Mouse (Mus musculus) bone marrow macrophage, adult 2 months (primary cell): Measurements from ENCODE around the gene Oser1.

Experiments used
- CTCF ChIP-seq: IDR thresholded peaks from 2 replicates; pipeline ENCODE4 v1.5.1; 2012; ENCODE audit warnings: low read depth, mild to moderate bottlenecking, low read length, moderate library complexity
- POLR2A ChIP-seq: IDR thresholded peaks from 2 replicates; pipeline ENCODE4 v1.6.1; 2012; ENCODE audit warnings: mild to moderate bottlenecking, low read depth, low read length, borderline replicate concordance

DNA sequence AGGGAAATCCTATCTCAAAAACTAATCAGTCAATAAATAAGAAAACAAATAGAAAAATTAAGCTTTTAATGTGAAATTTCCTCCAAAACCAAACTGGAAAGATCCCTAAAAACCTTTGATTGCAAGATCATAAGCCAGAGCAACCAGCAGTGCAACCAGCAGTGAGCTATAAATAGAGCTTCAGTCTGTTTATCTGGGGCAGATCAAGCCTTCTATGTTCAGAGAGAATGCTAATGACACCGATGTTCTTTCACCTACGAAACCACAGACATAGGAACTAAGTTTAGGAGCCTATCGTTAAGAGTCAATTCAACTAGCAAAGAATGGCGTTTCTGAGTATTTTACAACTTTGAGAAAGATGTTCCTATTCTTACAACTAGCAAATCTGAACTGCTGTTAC is 12.7 kb downstream of the Oser1 start:
- no peak for TF ChIP-seq POLR2A
- TF ChIP-seq CTCF = no peak
